8 mouse cellular contexts compared by ENCODE assay signal in the genomic region with DNA sequence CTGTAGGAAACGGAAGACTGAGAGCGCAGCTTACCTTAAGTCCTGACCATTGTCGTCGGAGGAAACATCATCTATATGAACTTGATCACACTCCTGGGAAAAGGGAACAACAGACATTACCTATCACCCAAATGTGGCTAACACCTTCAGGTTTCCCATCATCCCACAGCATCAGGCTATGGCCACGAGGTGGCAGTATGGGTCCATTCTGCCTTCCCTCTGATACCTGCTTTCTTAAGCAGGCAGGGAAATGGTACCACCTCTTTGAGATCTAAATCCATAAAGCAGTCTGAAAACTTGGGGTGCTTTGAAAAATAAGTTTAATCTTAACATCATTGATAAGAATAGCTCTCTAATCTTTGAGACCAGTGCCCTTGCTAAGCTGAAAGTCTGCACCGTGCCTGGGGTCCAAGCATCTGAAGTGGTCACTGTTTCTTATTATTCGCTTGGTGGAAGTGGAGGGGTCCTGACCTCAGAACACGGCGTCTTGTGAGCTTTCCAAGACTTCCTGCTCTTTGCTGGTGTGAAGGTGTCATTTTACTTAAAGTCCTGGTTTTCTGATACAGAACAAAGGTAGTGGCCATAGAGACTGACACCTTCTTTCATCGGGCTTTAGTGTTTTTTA.
DNase-seq lines count a peak whose midpoint lies in the region; ATAC-seq lines count a peak whose summit lies in the region.

No protein-coding gene starts in this region.

- no peaks in the 10 kb centered on the region for H3K27me3 ChIP-seq in liver, embryonic 12.5 days (replicated peaks)
- no peaks in the 10 kb centered on the region for H3K27me3 ChIP-seq in neural tube, embryonic 14.5 days (ENCODE audit: control insufficient read depth, insufficient read depth, low read length)

- H3K36me3 ChIP-seq in liver, embryonic 12.5 days, result no peaks in the 10 kb centered on the region
- no peaks in the 10 kb centered on the region for H3K36me3 ChIP-seq in neural tube, embryonic 14.5 days (ENCODE audit: control insufficient read depth, insufficient read depth, low read length)

- no peak overlapping the region for H3K9ac ChIP-seq in liver, embryonic 12.5 days
- no peak overlapping the region for H3K9ac ChIP-seq in neural tube, embryonic 14.5 days (replicated peaks; ENCODE audit: low read depth, low read length)

- peak; percentile 6 to 23 for DNase-seq in B cell, adult 2 months
- peak; percentile 86 for DNase-seq in adrenal gland, postnatal 10 days
- DNase-seq in embryo, embryonic 11 days, result peak; percentile 82
- DNase-seq in gastrocnemius, postnatal 36 days, result peak; percentile 59 to 60
- peak; percentile 58 to 85 for DNase-seq in kidney, postnatal 36 days
- peak; percentile 33 for DNase-seq in thymus, postnatal 0 days (ENCODE audit: low spot score)

- no peak overlapping the region for H3K27ac ChIP-seq in liver, embryonic 12.5 days
- H3K27ac ChIP-seq in neural tube, embryonic 14.5 days (ENCODE audit: low read depth, low read length), result no peak overlapping the region

- H3K4me2 ChIP-seq in liver, embryonic 12.5 days, result peak overlapping the region; percentile 36
- H3K4me2 ChIP-seq in neural tube, embryonic 14.5 days (ENCODE audit: low read depth, low read length), result no peak overlapping the region

- 0 out of 2 replicates have a peak, but pooled peaks cover 2% of the 10 kb centered on the region for H3K4me1 ChIP-seq in liver, embryonic 12.5 days
- no peaks in the 10 kb centered on the region for H3K4me1 ChIP-seq in neural tube, embryonic 14.5 days (ENCODE audit: control insufficient read depth, insufficient read depth, low read length)

- peak; percentile 57; the same call in 1 of the 2 replicates for ATAC-seq in liver, embryonic 12.5 days
- ATAC-seq in neural tube, embryonic 14.5 days (ENCODE audit: low read depth), result peak; percentile 93

- no peaks in the 10 kb centered on the region for H3K9me3 ChIP-seq in liver, embryonic 12.5 days (replicated peaks)
- no peaks in the 10 kb centered on the region for H3K9me3 ChIP-seq in neural tube, embryonic 14.5 days (ENCODE audit: control insufficient read depth, low read length)

- H3K4me3 ChIP-seq in liver, embryonic 12.5 days, result no peak overlapping the region
- no peak overlapping the region for H3K4me3 ChIP-seq in neural tube, embryonic 14.5 days (ENCODE audit: low read depth, low read length)

- intact Hi-C loops in gastrocnemius, postnatal 36 days (cut with DNase I), result loop anchor here (2.0 to 10.0 kb wide), 4 partner anchors 285 to 658 kb away; no protein-coding TSS in a partner anchor

- 39% methylated on average over 10 of the region's 10 CpGs for WGBS in liver, embryonic 12.5 days (ENCODE audit: insufficient replicate concordance)
- 44% methylated on average over 10 of the region's 10 CpGs for WGBS in neural tube, embryonic 14.5 days

Comparison
In these comparisons a context has a peak if more than half of its experiments do, and no peak if none do; other contexts are left out.
1. DNase-seq: peak in every context shown above with its lines; median percentile 86 in adrenal gland, postnatal 10 days; 82 in embryo, embryonic 11 days; 72 in kidney, postnatal 36 days; 60 in gastrocnemius, postnatal 36 days; 33 in thymus, postnatal 0 days; 14 in B cell, adult 2 months.